Mouse (Mus musculus): Measurements from ENCODE around the gene Shtn1.

DNA sequence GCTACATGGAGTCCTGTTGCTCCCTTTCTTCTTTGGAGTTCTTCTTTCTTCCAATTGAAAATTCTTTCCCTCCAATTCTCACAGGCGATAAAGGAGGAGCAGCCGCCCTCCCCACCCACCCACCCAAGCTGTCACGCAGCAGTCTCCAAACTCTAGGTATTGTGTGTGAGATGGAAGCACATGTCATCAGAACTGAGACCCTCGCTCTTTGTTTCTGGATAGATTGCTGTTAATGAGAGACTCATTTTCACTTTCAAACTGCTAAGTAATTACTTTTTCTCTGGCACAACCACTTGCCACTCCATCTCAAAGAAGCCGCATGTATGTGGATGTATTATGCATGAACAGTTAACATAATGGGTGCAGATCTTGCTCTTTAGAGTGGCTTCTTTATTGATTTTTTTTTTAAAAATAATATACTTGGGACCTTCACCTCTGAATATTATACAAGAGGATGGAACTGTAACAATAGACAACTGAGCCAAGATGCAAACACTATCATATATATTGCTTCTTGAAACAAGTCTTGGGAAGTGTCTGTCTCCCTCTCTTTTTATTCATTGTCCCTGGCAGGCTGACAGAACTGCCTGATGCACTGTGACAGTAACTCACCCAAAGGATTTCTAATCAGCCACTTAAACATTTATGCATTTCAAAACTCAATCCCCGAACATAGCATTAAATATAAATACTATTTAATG lies 21.8 kb downstream of the Shtn1 start:
- TF ChIP-seq CTCF (IDR thresholded peaks at IDR 0.05; ENCODE audit: borderline replicate concordance, control insufficient read depth, extremely low read depth, insufficient read depth, low read length, poor library complexity) (no peak), POLR2A (IDR thresholded peaks at IDR 0.05; ENCODE audit: control insufficient read depth, extremely low read depth, insufficient read depth, low read length, poor library complexity) (no peak)

Data from thymus, adult 2 months (tissue).